Mouse (Mus musculus) hindlimb bud, embryonic 11.5 days (tissue): ENCODE data around the gene Tshz2.

Experiments
- DNase-seq: peaks from one replicate; pipeline ENCODE4 v3.0.0-alpha.2; 2012; ENCODE audit warnings: low read depth, low spot score; ENCODE audit errors: extremely low spot score

The Tshz2 gene

DNA sequence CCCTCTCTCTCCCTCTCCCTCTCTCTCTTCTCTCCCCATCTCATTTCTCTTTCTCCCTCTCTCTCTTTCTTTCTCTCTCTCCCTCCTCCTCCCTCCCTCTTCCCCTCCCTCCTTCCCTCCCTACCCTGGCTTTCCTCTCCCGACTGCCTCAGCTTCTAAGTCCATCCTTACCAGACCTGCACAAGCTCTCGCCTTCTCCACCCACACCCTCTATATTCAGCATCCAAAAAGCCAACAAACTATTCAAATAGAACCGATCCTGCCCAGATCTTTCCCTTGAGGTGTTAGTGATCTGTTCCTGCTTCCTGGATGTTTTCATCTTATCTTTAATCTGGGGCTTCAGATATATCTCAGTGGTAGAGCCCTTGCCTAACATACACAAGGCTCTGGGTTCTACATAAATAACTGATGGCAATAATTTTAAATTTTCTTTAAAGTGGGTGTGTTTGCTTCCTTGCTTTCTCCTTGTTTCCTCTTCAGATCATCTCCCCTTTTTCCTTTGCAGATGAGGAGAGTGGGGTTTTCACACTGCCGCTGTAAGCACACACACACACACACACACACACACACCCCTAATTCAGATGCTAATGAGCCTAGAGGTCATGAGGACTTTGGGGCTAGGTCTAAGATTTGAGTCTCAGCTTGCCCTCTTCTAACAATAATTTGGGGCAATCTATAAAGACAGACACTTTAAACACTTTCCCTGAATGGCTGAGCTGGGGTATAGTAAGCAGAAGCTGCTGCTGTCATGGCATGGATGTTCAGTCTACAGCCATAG lies 226.5 kb downstream of the Tshz2 start:
- DNase-seq, result no peak

DNA sequence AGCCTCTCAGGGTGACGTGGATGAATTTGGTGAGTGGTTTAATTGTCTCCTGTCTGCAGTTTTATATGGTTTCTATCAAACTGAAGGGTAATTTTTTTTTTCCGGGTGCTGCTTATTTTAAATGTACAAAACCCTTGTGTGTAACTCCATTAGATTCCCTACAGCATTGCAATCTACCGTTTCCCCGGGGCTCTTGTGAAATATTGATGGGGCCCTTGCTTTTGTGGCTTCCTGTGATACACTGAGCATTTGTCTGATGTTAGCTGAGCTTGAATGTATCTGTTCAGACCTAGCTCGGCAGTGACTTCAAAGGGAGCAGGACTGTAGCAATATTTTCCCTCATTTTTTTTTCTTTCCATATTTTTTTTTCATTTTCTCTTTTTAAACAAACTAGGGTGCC lies 228.1 kb downstream of the Tshz2 start:
- DNase-seq, result no peak

DNA sequence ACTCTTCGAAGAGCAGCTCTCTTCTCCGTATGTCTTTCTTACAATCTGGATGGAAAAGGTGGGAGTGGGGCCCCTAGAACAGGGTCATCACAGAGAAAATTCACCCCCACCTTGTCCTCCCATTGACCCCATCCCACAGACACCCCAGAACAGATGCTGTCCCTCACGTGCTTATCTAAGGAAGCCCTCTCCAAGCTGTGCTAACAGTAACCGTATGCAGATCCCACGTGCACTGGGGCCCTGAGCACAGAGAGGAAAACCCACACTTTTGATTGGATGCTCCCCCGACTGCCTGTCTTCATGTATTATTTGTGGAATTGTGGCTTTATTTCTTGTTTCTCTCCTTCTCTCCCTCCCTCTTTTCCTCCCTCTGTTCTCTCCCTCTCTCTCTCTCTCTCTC lies 229.9 kb downstream of the Tshz2 start:
- DNase-seq, result no peak

DNA sequence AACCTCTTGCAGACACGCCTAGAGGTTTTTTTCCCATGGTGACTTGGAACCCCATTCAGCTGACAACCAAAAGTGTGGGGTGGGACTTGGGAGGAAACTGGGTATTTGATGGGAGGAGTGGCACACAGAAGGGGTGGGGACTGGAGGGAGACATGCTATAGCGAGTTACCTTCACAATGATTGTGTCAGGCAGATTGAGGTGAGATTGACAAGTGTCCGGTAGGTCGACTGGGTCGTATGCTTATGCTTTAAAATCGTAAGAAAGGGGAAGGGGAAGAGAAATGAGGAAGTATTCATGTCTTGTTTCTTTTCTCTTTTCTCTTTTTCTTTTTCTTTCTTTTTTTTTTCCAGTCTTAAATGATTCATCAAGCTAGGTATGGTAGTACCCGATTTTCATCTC lies 236.7 kb downstream of the Tshz2 start:
- no peak for DNase-seq

DNA sequence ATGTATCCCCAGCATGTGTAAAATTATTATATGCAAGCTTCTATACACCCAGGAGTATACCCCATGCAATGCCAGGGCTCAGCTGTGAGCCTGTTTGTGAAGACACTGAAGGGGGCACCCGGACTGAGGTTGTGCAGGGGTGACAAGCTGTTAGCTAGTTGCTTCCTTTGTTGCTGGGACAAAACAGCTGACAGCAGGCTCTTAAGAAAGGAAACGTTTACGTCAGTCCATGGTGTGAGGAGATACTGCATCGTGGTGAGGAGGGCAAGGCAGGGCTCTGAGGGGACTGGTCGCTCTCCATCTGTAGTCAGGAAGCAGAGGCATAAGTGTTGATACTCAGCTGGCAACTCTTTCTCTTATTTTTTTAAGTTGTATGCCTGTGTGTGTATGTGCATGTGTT lies 237.7 kb downstream of the Tshz2 start:
- no peak for DNase-seq

DNA sequence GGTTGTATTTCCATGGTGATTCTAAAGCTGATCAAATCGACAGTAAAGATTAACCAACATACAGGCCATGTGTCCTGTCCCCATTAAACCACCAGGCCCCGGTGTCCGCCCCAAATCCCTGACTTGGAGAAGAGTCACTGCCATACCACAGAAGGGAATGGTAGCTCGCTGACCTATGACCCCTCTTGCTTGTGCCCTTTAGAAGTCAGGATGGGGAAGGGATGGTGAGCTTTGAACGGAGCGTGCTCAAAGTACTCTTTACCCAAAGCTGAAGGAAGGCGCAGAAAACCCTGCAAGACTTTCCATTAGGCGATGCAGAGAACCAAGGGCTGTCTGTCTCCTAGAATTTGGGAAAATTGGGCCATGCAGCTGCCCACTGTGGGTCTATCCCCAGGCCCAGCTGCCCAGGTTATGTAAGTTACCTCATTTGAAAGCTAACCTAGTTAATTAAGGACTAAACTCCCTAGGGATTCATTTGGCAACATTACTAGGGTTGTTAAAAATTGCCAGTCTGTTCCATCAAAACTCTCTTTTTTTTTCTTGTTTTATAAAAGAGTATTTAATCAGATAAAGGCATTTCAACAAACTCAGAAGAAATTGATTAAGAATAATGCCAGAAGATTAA lies 238.7 kb downstream of the Tshz2 start:
- DNase-seq, result no peak

DNA sequence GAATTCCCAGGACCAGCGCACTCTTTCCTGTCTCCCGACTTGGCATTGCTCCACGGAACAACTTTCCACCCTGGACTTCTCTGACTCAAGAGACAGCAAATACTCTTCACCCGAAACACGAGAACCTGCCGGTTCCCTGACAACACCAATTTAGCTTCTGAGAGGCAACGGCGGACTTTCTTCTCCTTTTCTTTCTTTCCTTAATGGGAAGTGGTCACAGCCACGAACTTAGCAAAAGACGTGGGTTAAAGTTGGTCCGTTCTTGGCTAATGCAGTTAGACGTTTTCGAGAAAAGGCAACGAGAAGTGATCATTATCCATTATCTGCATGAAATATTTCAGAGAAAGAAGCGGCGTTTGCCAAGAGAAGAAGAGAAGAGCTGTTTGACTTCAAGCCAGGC lies 240.6 kb downstream of the Tshz2 start:
- DNase-seq, result no peak

DNA sequence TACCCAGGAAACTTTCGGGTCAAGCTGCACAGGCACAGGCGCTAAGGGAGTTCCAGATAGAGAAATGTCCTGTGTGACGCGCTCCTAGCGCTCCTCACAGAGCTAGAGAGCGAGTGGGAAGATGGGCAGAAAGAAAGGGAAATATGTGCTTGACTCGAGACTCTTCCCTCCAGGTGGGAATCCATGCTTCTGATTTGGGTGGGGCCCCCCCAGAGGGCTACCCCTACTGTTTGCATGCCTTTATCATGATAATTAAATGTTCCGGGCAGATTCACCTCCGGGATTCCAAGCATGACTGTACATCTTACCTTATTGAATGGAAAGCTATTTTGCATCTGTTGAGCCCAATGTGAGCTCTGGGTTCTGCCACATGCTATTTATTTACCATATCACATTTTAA lies 255.1 kb downstream of the Tshz2 start:
- DNase-seq, result no peak

DNA sequence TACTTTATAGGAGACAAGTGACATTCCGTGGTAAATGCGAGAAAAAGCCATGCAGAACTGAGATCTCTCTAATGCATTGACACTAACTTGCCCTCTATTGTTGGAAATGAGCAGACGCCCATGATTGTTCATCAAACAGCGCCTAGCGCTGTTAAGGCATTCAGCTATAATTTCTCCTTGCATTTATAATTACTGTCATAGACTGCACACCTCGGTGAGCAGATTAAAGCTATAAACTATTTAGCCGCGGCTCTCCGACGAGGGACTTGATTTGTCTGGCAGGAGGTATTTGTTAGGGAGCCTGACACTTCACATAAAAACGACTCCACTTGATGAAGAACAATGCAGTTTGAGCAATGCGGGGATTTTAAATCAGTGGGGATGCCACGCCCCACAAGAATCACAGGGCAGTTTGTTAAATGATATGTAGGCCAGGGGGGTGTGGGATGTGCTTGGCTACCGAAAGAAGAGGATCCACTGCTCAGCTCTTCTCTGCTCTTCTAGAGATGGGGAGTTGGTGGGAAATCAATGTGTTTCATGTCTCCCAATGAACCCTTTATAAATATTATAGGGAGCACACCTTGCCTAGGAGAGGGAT lies 259.7 kb downstream of the Tshz2 start:
- DNase-seq, result no peak

DNA sequence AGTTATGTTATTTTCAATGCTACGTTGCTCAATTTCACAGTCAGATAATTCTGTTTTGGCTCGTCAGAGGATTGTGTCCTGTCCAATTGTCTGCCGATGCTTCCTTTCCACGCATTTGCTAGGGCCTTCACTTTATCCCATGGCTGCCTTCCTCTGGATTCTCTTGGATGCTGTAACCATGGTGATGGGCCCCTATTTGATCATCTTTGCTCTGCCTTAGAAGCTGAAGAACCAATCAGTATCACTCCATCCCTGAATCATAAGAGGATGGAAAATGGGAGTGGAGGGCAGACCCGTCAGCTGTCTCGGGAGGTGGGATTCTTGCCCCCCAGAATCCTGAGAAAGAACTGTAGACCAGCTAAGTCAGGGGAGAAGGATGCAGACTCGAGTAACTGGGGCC lies 270.1 kb downstream of the Tshz2 start:
- DNase-seq, result no peak

DNA sequence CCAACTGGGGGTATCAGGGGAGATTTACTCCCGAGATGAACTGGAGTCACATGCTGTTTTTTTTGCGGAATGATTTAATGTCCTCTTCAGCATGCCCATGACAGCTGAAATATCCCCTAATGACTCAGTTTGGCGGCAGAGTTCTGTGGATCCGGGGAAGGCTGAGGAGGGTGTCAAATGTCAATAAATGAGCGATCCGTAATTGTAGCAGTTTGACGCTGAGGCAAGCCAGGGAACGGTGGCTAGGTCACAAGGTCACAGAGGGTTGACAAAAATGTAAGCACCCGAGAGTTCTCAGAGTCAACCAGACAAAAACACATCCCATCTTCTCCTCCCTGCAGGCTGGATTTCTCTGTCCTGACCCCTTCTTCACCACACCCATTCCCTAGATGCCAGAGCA lies 273.6 kb downstream of the Tshz2 start:
- DNase-seq, result peak; percentile 57

DNA sequence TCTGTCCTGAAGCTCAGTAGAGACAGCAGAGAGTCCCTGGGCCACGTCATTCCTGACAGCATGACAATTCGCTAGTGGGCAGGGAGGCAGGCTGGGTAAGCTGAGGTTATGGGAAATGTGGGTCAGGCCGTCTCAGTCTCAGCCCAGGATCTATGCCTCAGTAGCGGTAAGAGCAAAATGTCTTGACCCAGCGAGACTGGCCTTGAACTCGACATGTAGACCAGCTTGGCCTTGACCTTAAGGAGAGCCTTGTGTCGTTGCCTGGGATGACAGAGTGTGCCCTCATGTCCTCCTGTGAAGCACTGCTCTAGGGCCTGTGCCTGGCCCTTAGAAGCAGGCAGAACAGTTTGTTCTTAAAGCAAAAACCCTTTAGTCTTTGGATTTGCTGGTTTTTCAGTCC lies 275.2 kb downstream of the Tshz2 start:
- DNase-seq, result no peak

DNA sequence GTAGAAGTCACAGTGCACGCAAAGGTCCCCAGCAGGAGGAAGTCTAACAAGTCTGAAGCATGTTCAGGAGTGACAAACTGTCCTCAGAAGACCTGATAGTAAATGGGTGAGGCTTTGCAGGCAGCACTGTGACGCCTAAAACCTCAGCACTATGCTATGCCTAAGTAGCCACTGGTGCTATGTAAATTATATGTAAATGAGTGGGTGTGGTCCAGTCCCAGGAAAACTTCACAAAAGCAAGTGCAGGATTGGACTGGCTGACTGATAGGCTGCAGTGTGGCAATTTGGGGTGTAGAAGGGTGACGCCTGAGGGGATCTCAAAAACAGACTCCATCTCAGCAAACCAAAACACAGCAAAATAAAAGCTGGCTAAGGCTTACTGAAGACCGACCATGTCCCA lies 277.8 kb downstream of the Tshz2 start:
- DNase-seq, result no peak

DNA sequence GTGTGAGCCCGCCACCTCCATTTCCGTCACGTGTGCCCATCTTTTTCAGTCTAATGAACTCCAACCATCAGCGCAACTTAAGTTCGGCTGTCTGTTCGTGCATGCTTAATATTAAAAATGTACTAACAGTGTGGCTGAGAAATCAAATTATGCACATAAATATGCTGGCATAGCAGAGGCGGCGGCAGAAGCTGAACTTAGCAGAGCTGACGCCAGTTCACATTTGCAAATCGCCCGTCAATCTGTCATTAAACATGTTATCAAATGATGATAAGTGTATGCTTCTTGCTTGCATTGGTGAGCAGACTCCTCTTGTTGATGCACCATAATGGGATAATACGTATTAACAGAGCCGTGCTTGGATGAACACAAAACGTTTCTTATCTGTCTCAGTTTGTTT lies 280.0 kb downstream of the Tshz2 start:
- DNase-seq, result no peak

DNA sequence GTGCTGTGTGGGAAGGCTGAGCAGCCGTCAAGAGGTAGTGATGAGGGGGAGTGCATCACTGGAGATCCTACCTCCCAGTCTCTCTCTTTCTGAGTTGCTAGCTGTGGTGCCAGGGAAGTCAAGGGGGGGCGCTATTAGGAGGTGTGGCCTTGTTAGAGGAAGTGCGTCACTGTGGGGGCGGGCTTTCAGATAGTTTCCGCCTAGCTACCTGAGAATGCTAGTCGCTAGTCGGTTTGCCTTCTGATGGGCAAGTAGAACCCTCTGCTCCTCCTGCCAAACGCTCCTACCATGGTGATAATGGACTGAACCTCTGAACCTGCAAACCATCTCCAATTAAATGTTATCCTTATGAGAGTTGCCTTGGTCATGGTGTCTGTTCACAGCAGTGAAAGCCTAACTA lies 282.1 kb downstream of the Tshz2 start:
- DNase-seq, result no peak

DNA sequence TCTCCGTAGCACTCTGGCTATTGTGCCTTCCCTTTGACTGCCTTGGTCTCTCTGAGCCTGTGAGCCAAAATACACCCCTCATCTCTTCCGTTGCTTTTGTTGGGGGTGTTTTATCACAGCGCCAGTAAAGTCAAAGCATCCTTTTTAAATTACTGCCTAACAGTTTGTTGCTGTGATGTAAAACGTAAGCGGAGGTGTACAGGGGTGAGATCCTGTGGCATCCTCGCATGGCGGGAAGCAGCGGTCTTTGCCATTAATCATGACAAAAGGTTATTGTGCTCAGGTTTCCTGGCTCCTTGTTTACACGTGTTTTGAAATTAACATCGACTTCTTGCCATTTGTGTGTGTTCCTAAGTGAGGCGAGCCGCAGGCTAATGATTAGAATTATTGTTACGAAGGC lies 282.5 kb downstream of the Tshz2 start:
- no peak for DNase-seq

DNA sequence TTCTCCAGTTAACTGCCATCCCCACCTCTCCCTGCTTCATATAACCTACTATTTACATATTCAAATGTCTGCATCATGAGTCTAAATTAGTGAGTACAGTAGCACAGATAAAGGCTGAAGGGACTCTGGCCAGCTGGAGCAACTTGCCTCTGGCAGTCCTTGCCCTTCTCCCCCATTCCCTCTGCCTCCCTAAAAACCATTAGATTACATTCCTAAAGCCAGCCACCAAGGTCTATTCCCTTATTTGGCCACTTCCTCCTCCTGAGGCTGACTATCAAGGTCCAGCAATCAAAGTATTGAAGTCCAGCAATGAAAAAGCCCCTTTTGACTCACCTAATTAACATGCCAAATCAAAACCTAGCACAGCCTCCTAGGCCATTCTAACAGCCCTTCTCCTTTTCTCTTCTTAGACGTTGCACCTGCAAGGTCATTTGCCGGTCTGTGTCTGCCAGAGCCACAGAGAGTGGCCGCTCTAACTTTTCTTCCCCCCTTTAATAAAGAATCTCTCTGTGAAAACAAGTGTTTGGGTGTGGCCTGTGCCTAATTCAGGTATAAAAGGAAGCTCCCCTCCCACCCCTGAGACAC lies 286.4 kb downstream of the Tshz2 start:
- no peak for DNase-seq

DNA sequence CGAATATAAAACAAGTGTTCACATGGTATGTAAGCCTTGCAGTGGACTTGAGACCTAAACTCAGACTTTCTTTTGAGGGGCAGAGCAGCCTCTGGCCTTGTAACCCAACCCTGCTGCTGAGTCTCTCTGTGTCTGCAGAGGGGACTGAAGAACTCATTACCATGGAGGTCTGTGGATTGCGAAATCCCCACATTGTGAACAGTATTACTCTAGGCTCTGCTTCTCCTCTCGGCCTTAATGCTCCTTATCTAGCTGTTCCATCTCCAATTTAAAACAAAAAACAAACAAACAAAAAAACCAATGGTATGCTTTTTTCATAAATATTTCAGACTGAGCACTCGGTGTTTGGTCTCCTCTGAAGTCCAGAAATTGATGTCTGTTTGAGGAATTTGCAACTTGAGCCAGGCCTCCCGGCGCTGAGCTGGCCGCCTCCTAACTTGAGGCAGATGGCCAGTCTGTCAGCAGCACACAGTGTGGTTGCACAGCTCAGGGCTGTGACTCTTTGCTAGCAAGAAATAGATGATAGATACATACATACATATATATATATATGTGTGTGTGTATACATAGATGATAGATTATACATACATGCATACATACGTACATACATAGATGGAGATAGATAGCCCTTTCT lies 291.5 kb downstream of the Tshz2 start:
- DNase-seq, result no peak

DNA sequence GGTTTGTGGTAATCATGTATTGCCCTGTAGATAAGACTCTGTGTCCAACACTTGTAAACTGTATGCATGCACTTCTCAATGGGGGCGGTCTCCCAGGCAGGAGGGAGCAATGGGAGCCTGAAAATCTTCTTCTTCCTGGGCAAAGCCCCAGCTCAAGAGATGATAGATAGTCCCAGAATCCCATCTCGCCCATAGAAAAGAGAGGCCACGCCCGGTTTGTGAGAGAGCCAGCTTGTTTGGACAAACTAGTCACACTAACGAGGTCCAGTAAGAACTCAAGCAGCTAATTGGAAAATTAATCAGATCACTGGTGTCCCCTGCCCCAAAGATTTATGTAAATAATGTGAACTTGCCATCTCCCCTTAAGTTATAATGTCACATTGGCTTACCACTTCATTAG lies 292.7 kb downstream of the Tshz2 start:
- DNase-seq, result no peak

DNA sequence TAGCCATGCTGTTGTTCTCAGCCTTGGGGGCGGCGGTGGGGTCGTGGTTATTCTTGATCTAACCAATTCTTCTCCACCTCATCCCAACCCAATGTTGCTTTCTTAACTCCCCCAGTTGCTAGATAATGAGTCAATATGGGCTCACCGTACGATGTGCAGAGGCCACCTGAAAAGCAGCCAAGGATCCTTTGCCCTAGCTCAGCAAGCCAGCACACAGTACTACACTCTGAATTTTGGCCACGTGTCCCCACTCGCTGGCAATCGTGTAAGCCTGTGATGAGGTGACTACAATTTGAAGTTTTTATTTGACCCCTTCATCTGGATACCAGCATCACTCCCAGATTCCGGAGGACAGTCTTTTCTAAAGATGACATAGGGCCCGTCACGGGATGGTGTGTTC lies 293.2 kb downstream of the Tshz2 start:
- DNase-seq, result no peak

DNA sequence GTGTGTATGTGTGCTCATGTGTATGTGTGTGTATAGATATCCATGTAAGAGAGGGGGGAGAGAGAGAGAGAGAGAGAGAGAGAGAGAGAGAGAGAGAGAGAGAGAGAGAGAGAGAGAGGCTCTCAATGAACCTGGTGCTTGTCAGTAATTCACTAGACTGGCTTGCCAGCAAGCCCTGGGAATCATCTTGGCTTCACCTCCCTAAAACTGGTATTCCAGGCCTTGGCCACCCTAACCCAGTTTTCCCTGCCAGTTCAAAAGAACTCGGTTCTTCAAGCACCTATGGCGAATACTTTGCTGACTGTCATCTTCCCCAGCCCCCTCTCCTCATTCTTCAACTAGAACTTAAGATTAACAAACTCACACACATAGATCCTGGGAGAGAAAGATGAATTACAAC lies 294.6 kb downstream of the Tshz2 start:
- DNase-seq, result no peak
